Mouse (Mus musculus) cerebellum, adult (tissue): ENCODE results near the gene Creg2.

Source experiments
- ATAC-seq: cut with Nextera tagmentation; 2 replicates; pipeline ENCODE4 v1.9.2; 2017; ENCODE audit warnings: mild to moderate bottlenecking, moderate library complexity, mixed read lengths; ENCODE audit not compliant: insufficient number of reproducible peaks, low FRiP score, low TSS enrichment

Gene Creg2

DNA sequence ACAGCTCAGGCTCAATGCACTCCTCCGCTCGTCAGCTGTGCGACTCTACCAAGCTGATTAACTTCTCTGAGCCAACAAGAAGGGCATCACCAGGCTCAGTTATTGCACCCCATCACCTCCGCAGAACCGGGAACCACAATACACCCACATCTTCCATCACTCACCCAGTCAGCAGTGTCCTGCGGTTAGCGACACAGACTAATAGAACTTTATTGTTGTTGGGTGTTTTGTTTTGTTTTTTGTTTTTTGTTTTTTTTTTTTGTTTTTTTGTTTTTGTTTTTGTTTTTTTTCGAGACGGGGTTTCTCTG lies at the start of gene Creg2:
TSS of gene Creg2 (minus strand) at position 234 of the 308 bp plus-strand sequence.
- ATAC-seq: no peak

DNA sequence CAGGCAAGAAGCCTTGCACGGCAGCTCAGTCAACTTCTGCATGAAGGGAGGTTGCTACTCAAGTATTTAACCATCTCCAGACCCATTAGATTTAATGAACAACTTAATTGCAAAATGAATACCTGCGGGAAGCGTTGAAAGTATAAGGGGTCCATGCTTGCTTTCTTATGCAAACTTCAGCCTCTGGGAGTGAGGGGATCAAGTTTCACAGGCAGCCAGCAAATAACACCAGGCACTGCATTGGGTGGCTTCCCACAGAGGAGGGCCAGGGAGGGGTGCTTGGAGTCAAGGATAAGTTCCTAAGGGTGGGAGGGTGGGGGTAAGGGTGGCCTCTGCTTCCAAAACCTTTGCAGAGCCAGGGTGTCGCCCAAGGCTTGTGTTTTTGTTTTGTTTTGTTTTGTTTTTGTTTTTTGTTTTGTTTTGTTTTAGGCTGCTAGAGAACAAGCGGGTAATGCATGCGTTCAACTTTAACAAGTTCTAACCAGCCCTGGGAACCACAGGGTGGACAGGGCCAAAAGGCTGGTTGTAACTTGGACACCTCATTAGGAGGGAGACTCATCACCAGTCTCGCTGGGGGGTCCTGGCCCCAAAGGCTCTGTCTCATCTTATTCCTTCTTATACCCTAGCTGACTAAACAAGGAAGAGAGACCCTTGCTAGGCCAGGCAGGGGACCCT lies 49.5 kb upstream of the Creg2 start:
- ATAC-seq: no peak

DNA sequence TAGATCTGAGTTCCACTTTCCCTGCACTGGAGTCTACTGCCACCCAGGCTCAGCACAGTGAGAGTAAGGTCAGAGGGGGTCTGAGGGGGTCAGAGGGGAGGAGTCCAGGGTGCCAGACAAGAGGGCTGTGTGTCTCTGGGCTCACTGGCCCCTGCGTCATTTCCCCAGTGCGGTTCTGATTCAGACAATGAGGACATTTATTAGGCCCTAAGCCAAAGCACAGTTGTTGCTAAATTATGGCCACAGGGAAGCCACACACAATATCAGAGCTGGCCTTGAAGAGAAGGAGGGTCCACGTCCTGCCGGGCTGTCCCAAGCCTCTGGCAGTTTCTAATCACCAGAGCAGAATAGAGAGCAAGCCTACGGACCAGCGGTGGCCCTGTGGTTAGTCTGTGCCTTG lies 47.2 kb upstream of the Creg2 start:
- ATAC-seq: no peak

DNA sequence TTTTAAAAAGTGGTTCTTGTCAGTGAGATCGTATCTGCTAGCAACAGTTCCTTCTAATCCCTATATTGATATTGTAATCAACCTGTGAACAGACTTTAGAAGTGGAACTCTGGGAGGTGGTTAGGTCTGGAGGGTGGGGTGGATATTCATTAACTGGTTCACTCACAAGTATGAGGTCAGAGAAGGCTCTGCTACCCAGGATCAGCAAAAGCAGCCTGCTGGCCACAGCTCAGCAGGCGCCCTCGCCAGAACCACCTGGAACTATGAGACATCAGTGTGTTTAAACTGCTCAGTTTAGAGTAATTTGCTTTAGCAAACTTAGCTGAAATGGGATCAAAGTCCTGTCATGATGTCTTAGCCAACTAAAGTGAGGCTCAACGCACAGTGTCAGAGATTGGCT lies 43.9 kb upstream of the Creg2 start:
- ATAC-seq: no peak

DNA sequence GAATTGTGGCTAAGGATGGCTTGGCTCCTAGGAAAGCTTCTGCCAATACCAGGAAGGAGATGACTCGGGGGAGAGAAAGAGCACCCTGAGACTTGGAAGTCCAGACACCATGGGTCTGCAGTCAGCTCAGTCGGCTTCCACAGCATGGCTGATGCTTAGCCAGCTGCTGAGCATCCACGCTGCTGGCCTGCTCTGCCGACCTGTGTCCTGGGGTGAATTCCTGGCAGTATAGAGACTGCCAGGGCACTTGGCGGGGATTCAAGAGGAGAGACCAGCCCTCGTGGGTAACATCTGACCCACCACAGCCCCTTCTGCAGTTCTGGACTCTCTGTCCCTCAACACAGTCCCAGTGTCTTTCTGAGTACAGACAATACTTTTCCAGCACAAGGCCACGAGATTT lies 43.5 kb upstream of the Creg2 start:
- ATAC-seq: no peak

DNA sequence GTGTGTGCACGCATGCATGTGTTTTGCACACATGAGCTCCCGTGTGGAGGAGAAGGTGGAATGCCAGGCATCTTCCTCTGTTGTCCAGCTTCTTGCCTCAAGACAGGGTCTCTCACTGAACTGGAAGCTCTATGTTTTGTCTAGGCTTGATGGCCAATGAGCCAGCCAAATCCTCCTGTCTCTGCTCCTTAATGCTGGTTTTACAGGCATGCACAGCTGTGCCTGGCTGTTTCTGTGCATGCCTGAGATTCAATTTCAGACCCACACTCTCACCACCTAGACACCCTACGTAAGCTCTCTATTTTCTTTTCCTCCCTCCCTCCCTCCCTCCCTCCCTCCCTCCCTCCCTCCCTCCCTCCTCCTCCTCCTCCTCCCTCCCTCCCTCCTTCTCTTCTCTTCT lies 40.7 kb upstream of the Creg2 start:
- ATAC-seq: no peak

DNA sequence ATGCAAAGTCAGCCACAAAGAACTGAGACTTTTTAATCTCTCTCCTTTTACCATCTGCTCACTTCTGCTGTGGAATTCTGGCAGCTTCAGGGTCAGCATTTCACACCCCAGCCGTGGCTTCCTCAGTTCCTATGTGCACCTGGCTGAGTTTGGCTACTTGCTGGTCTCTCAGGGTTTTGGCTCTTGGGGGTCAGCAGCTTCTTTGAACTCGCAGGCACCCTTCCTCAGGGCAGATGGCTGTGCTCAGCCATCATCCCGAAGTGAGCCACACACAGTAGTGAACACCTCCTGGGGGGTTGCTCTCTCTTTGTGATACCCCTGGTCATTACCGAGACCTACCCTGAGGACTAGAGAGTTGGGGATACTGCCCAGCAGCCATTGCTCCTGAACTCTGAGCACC lies 39.8 kb upstream of the Creg2 start:
- no peak for ATAC-seq

DNA sequence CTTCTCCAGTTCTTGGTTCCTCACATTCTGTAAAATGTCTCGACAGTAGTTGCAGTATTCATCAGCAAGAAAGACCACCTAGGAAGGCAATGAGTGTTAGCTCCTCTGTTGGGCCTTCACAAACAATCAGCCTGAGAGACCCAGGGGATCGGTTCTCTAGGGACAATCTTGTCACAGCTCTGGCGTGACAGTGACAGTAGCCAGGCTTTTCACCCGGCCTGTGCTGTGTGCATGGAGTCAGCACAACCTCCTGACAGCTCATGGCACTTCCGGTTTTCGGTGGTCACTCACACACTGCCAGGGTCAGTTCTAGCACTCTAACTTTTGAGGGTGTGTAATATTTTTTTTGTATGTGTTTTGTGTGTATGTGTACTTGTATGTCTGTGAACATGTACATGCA lies 37.3 kb upstream of the Creg2 start:
- ATAC-seq: no peak

DNA sequence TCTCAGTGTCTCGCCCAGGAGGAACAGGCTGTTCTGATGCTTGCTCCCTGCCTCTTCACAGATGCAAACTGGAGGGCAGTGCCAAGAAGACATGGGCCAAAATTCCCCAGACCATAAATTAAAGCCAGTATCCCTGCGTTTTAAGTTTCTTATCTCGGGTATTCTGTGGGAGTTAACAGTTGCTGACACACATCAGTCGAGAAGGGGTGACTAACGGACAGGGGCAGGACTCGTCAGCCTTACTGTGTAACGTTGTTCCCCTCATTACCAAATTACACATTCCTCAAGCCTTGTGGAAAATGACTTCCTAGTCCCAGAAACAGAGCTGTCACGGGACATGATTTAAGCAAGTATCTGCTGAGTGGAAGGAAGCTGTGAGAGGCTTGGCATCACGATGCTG lies 36.0 kb upstream of the Creg2 start:
- no peak for ATAC-seq

DNA sequence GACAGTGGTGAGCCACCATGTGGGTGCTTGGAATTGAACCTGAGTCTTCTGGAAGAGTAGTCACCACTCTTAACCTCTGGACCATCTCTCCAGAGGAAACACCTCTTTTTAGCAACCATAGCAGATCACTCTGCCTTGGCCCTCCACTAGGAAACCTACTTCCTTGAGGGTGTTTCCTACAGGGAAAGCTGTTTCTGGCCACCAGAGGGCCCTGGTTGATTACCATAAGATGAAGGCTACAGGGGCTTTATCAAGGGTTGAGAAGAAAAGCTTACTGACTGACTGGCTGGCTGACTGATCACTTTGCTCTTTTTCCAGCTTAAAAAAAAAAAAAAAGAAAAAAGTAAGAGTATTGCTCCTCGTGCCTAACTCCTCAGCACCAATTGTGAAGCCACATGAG lies 34.6 kb upstream of the Creg2 start:
- peak; percentile 65; the same call in 1 of the 2 replicates for ATAC-seq

DNA sequence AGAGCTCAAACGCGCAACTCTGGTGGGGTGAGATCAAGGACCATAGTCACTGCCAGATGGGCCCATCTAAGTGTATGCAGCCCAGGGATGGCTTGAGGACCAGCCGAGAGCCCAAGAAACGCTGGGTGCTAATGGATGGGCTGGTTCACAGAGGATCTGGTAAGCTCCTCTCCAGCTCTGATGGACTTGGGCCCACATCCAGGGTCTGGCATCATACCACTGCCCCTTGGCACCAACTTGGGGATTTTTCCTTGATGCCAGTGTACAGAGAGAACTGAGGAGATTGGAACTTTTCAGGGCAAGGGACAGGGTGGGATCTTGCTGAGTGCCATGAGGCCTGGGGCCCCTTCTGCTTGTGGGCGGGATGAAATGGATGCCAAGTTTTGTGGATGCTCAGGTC lies 30.4 kb upstream of the Creg2 start:
- no peak for ATAC-seq

DNA sequence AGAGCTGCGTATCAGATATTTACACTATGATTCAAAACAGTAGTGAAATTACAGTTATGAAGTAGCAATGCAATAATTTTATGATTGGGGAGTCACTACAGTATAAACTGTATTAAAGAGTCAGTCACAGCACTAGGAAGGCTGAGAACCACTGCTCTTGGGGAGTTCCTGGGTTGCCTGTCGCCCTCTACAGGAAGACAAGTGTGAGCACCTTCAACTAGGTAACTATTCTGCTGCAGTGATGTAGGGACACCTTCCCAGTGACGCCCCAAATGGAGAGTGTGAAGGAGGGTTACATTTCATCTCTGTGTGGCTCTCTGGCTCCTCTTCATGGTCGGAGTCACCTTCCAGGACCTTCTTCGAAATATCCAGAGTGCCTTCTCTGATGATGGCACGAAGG lies 29.3 kb upstream of the Creg2 start:
- no peak for ATAC-seq

DNA sequence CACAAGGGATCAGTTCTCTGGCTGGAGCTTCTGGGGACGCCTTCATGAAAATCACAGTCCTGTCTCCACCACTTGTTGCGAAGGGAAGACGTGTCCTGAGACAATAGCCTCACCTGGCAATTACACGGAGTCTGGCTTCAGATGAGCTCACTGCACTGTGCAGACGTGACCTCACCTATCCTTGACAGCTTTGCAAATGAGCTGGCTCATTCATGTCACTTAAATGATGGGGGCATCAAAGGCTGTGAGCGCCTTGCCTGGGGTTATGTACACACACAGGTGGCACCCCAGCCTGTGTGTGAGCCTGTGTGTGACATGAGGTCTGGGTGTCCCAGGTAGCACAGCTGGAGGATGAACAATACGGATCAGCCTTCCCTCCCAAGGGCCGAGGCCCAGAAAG lies 27.6 kb upstream of the Creg2 start:
- ATAC-seq: no peak

DNA sequence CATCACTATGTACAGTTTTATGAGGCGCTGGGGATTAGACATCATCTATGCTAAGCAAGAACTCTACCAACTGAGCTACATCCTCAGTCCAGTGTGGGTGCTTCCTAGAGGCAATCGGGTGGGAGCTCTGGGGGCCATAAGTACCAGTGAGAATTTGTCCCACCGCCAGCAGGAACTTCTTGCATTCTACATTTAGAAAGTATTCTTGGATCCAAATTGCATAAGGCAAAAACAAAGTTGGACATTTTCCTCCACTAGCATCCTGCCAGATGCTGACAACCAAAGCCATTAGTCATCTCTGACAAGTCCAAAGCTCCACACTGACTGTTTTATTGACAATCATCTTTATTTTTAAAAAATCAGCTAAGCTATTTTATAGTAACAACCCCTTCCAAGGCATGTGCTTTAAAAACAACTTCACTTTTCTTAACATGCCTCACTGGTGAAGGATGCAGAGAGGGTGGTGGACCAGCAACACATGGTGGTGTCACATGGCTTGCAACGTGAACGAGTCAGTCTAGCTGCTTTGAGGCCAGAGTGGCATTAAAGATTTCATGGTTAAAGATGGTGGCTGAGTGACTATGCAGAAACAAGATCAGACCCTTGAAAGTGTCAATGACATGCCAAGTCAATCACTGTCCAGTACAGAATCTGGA lies 25.1 kb upstream of the Creg2 start:
- ATAC-seq: no peak

DNA sequence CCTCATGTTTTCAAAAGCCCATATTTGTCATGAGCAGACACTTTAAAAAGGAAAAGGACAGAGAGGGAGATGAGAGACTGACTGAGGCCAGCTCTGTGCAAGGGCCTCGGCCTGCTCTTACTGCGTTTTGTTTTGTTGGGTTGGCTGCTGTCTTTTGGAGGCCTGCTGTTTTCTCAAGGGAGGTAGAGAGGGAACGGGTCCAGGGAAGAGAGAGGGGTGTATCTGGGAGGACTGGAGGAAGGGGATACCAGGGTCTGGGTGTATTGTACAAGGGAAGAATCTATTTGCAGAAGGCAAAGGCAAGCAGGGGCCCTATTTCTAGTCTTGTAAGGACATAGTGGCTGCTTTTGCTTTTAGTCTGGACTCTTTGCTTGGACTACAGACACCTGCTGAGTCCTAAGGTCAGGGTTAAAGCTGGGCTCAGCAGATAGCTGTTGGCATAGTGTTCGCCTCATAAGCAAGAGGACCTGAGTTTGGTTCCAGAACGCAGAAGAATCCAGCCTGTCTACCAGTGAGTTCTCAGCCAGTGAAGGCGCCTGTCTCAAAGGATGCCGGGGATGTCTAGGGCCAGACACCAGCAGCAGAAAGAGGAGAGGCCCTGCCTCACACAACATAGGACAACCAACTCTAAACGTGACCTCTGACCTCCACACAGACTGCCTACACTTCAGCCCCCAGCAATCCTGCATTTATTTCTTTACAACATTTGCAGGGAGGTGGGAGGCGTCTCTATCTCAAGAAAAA lies 21.3 kb upstream of the Creg2 start:
- ATAC-seq: no peak

DNA sequence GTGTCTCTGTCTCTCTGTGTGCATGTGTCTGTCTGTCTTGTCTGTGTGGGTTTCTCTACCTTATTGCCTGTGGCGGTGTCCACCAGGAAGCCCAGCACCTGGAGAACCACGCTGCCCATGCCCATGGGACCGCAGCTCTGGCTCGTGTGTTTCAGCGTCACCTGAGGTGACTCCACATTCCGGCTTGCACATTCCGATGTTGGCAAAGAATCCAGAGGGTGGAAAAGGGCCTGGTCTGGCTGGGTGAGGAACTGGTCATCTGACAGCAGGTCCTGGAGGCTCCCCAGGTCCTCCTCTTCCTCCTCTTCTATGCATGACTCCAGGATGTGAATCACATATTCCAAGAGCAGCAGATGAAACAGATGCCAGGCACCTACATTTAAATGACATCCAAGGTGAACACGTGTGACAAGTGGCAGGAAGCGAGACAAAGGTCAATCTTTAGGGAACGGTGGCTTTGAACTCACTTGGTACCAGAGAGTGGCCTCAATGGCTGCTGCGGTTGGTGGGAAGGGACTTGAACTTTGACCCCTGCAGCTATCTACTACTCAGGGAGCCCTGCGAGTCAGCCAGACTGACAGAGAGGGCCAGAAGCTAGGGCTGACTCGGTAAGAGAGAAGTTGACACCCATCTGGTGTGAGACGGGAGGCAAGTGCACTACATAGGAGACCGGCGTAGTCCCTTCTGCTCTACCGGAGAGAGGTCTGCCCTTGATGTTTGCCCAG lies 19.1 kb upstream of the Creg2 start:
- no peak for ATAC-seq

DNA sequence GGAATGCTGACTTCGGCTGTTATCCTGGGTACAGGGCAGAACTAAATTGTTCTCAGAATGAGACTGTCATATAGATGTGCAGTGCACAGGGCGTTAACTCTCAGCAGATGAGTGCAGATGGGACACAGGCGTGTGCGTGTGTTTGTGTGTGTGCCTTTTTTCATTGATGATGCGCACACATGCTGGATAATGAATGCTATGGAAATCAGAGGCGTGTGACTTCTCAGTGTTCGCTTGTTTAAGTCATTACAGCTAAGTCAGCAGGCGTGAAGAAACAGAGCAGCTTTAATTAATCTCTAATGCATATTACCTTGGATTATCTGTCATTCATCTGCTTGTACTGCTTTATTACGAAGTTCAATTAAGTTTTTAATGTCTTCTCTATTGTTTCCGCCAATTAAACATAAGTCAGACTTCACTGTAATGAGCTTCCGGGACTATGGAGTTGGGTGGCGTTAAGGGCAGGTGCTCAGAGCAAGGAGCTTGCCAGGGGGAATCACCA lies 15.5 kb upstream of the Creg2 start:
- ATAC-seq: no peak

DNA sequence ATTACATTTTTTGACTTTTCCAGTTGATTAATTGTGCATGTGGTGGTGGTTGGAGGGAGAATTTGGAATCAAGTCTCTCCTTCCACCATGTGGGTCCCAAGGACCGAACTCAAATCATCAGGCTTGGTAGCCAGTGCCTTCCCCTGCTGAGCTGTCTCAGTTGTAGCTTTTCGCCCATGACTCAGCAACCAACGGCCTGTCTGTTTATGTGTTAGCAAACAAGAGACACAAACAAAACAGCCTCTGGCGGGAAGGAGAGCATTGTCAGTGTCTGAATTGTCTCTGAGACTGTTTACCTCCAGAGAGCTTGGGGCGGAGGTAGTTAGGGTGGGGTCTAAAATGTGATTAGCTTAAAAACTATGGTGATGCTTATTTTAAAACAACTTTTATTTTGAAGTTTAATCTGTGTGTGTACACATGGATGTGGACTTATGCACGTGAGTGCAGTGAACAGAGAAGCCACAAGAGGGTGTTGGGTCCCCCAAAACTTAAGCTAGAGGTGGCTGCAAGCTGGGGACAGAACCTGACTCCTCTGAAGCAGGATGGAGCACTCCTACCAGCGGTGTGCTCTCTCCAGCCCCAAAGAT lies 12.9 kb upstream of the Creg2 start:
- ATAC-seq: no peak

DNA sequence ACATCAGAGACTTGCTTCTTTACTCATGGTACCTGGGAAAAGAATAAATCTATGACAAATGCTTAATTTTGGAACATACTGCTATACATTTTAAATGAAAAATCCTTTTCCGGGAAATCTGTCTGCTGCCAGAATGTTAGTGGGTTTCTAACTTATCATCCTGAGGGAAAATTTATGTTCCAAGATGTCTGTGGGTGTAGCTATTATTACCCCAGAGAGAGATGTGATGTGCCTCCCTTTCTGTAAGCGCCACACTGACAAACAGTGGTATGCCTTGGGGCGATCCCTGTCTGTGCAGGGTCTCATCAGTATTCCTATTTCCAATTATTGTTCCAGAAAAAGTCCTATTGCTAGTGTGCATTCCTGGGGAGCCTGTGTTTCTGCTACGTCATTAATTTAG lies 11.8 kb upstream of the Creg2 start:
- ATAC-seq: no peak

DNA sequence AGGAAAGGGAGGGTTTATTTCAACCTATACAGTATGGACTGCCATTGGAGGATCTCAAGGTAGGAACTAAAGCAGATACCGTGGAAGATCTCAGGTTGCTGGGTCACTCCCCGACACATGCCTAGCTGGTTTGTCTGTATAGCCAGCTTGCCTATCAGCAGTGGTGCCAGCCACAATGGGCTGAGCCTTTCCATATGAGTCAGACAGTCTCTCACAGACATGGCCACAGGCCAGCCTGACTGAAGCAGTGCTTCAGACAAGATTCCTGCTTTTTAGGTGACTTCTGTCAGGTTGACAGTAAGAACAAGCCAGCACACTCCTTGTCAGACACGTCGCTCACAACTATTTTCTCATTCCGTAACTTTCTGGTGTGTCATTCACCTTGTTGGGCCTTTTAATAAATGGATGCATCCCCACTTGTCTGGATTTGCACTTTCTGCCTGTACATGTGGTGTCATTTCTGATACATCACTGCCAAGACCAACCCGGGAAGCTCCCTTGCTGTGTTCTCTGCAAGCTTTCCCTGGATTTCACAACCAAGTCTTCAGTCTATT lies 5.8 kb upstream of the Creg2 start:
- ATAC-seq: no peak
